Mouse (Mus musculus): ENCODE results near the gene Brd7. TPM values are rescaled to one million over a fixed set of nuclear protein-coding genes. Genes with fewer than 3 reads are reported as not detected.

Brd7 gene
- polyA plus RNA-seq, 1 experiment from 2014 or later = 154 TPM

- no peaks in the 10 kb centered on the region for H3K79me2 ChIP-seq (ENCODE audit: inconsistent target)
- H3K36me3 ChIP-seq (ENCODE audit: inconsistent target) = no peaks in the 10 kb centered on the region
- WGBS (ENCODE audit: missing documents) = 94% methylated on average over 2 of the region's 3 CpGs
- no peak overlapping the region for H3K4me3 ChIP-seq (ENCODE audit: inconsistent target)
- H3K27ac ChIP-seq = no peak overlapping the region
Measured at GRCm38 (mm10) chr8:88369805-88370204, 7.8 kb upstream of the Brd7 start.

- no peak overlapping the region for H3K4me3 ChIP-seq (ENCODE audit: inconsistent target)
- no peaks in the 10 kb centered on the region for H3K36me3 ChIP-seq (ENCODE audit: inconsistent target)
- no peaks in the 10 kb centered on the region for H3K79me2 ChIP-seq (ENCODE audit: inconsistent target)
- 24% methylated on average over 6 of the region's 6 CpGs for WGBS (ENCODE audit: missing documents)
- H3K27ac ChIP-seq = no peak overlapping the region
Measured at GRCm38 (mm10) chr8:88369221-88369620, 7.2 kb upstream of the Brd7 start.

GRCm38 (mm10) chr8:88362446-88363150 lies 604 bp upstream of the Brd7 start:
- peaks cover 18% of the 10 kb centered on the region for H3K36me3 ChIP-seq (ENCODE audit: inconsistent target)
- H3K27ac ChIP-seq = peak overlapping the region; percentile 25; the same call in 1 of the 2 replicates
- WGBS (ENCODE audit: missing documents) = 10% methylated on average over 11 of the region's 11 CpGs
- H3K4me3 ChIP-seq (ENCODE audit: inconsistent target) = peak overlapping the region; percentile 71
- peaks cover 39% of the 10 kb centered on the region for H3K79me2 ChIP-seq (ENCODE audit: inconsistent target)

- H3K27ac ChIP-seq = peak overlapping the region; percentile 71
- H3K79me2 ChIP-seq (ENCODE audit: inconsistent target) = peaks cover 48% of the 10 kb centered on the region
- WGBS (ENCODE audit: missing documents) = under 1% methylated on average over 25 of the region's 31 CpGs
- H3K4me3 ChIP-seq (ENCODE audit: inconsistent target) = peak overlapping the region; percentile 96
- peaks cover 32% of the 10 kb centered on the region for H3K36me3 ChIP-seq (ENCODE audit: inconsistent target)
Measured at GRCm38 (mm10) chr8:88361044-88361707, 818 bp downstream of the Brd7 start.

GRCm38 (mm10) chr8:88359959-88360358 lies 2.0 kb downstream of the Brd7 start:
- peaks cover 48% of the 10 kb centered on the region for H3K79me2 ChIP-seq (ENCODE audit: inconsistent target)
- no peak overlapping the region; the same call in 1 of the 2 replicates for H3K4me3 ChIP-seq (ENCODE audit: inconsistent target)
- H3K27ac ChIP-seq = no peak overlapping the region
- H3K36me3 ChIP-seq (ENCODE audit: inconsistent target) = peaks cover 42% of the 10 kb centered on the region
- WGBS (ENCODE audit: missing documents) = 92% methylated on average over 2 of the region's 2 CpGs

- 83% methylated on average over 5 of the region's 5 CpGs for WGBS (ENCODE audit: missing documents)
- peaks cover 61% of the 10 kb centered on the region for H3K36me3 ChIP-seq (ENCODE audit: inconsistent target)
Measured at GRCm38 (mm10) chr8:88357946-88358345, 4.0 kb downstream of the Brd7 start.

GRCm38 (mm10) chr8:88357226-88357933 lies 4.6 kb downstream of the Brd7 start:
- Histone ChIP-seq H3K4me3 (ENCODE audit: inconsistent target) (no peak overlapping the region), H3K79me2 (ENCODE audit: inconsistent target) (peaks cover 48% of the 10 kb centered on the region), H3K27ac (no peak overlapping the region), H3K36me3 (ENCODE audit: inconsistent target) (peaks cover 67% of the 10 kb centered on the region)
- WGBS (ENCODE audit: missing documents) = 64% methylated on average over 5 of the region's 5 CpGs

More at GRCm38 (mm10) chr8:88357946-88358345, 4.0 kb downstream of the Brd7 start:
- Histone ChIP-seq H3K4me3 (ENCODE audit: inconsistent target) (no peak overlapping the region), H3K27ac (no peak overlapping the region), H3K79me2 (ENCODE audit: inconsistent target) (peaks cover 48% of the 10 kb centered on the region)

- Histone ChIP-seq H3K79me2 (ENCODE audit: inconsistent target) (no peaks in the 10 kb centered on the region), H3K36me3 (ENCODE audit: inconsistent target) (peaks cover 98% of the 10 kb centered on the region), H3K4me3 (ENCODE audit: inconsistent target) (no peak overlapping the region), H3K27ac (no peak overlapping the region)
- 82% methylated on average over 2 of the region's 2 CpGs for WGBS (ENCODE audit: missing documents)
Measured at GRCm38 (mm10) chr8:88349046-88349445, 12.9 kb downstream of the Brd7 start.

GRCm38 (mm10) chr8:88342026-88342425 lies 20.0 kb downstream of the Brd7 start:
- no peaks in the 10 kb centered on the region for H3K79me2 ChIP-seq (ENCODE audit: inconsistent target)
- H3K36me3 ChIP-seq (ENCODE audit: inconsistent target) = peaks cover 92% of the 10 kb centered on the region
- 62% methylated on average over 4 of the region's 4 CpGs for WGBS (ENCODE audit: missing documents)
- no peak overlapping the region for H3K4me3 ChIP-seq (ENCODE audit: inconsistent target)
- H3K27ac ChIP-seq = no peak overlapping the region

GRCm38 (mm10) chr8:88339887-88340695 lies 21.9 kb downstream of the Brd7 start:
- H3K4me3 ChIP-seq (ENCODE audit: inconsistent target) = no peak overlapping the region
- no peaks in the 10 kb centered on the region for H3K79me2 ChIP-seq (ENCODE audit: inconsistent target)
- H3K36me3 ChIP-seq (ENCODE audit: inconsistent target) = peaks cover 92% of the 10 kb centered on the region
- WGBS (ENCODE audit: missing documents) = 94% methylated on average over 2 of the region's 2 CpGs
- no peak overlapping the region for H3K27ac ChIP-seq

GRCm38 (mm10) chr8:88339221-88339620 lies 22.8 kb downstream of the Brd7 start:
- H3K4me3 ChIP-seq (ENCODE audit: inconsistent target) = no peak overlapping the region
- no peaks in the 10 kb centered on the region for H3K79me2 ChIP-seq (ENCODE audit: inconsistent target)
- H3K36me3 ChIP-seq (ENCODE audit: inconsistent target) = peaks cover 91% of the 10 kb centered on the region
- H3K27ac ChIP-seq = no peak overlapping the region
- 97% methylated on average over 3 of the region's 3 CpGs for WGBS (ENCODE audit: missing documents)

GRCm38 (mm10) chr8:88334975-88335374 lies 27.0 kb downstream of the Brd7 start:
- Histone ChIP-seq H3K27ac (no peak overlapping the region), H3K36me3 (ENCODE audit: inconsistent target) (peaks cover 89% of the 10 kb centered on the region), H3K79me2 (ENCODE audit: inconsistent target) (no peaks in the 10 kb centered on the region), H3K4me3 (ENCODE audit: inconsistent target) (no peak overlapping the region)
- WGBS (ENCODE audit: missing documents) = 96% methylated on average over 2 of the region's 3 CpGs

- H3K27ac ChIP-seq = no peak overlapping the region
- WGBS (ENCODE audit: missing documents) = 90% methylated on average over 2 of the region's 2 CpGs
- no peak overlapping the region for H3K4me3 ChIP-seq (ENCODE audit: inconsistent target)
- peaks cover 93% of the 10 kb centered on the region for H3K36me3 ChIP-seq (ENCODE audit: inconsistent target)
- H3K79me2 ChIP-seq (ENCODE audit: inconsistent target) = no peaks in the 10 kb centered on the region
Measured at GRCm38 (mm10) chr8:88334384-88334783, 27.6 kb downstream of the Brd7 start.

GRCm38 (mm10) chr8:88330816-88331215 lies 31.2 kb downstream of the Brd7 start:
- no peak overlapping the region for H3K4me3 ChIP-seq (ENCODE audit: inconsistent target)
- peaks cover 94% of the 10 kb centered on the region for H3K36me3 ChIP-seq (ENCODE audit: inconsistent target)
- H3K27ac ChIP-seq = no peak overlapping the region
- H3K79me2 ChIP-seq (ENCODE audit: inconsistent target) = no peaks in the 10 kb centered on the region
- 95% methylated on average over 2 of the region's 3 CpGs for WGBS (ENCODE audit: missing documents)
